Mouse (Mus musculus) midbrain, postnatal 0 days (tissue): ENCODE results near the gene Olfr679. TPM values are rescaled to one million over a fixed set of nuclear protein-coding genes. Genes with fewer than 3 reads are reported as not detected.
"Not testable (repeated sequence)": the region's sequence is repeated elsewhere in the genome, so short reads cannot be mapped to it uniquely, and the experiment has no call there.

Experiments used
- ATAC-seq: fragments of 200-750 bp; cut with Nextera tagmentation; 2 replicates; pipeline ENCODE4 v1.8.0; 2017; ENCODE audit warnings: moderate number of reproducible peaks, mild to moderate bottlenecking, moderate TSS enrichment, moderate library complexity; ENCODE audit not compliant: low FRiP score
- DNase-seq: peaks from one replicate; pipeline ENCODE4 v3.0.0-alpha.2; 2015; ENCODE audit warnings: low spot score
- H3K27ac ChIP-seq: fragments of 300-500 bp; sonication (generic); 2 replicates; pipeline ENCODE4 v1.5.1; 2014; ENCODE audit warnings: low read depth, mild to moderate bottlenecking, low read length, mixed read lengths
- H3K27me3 ChIP-seq: fragments of 300-500 bp; sonication (generic); 2 replicates; pipeline ENCODE4 v1.6.1; 2014; ENCODE audit warnings: low read length, control low read depth, mixed read lengths; ENCODE audit not compliant: insufficient read depth
- H3K36me3 ChIP-seq: fragments of 300-500 bp; sonication (generic); 2 replicates; pipeline ENCODE4 v1.6.1; 2014; ENCODE audit warnings: low read length, control low read depth, mixed read lengths; ENCODE audit not compliant: insufficient read depth
- H3K4me1 ChIP-seq: fragments of 300-500 bp; sonication (generic); 2 replicates; pipeline ENCODE4 v1.6.1; 2014; ENCODE audit warnings: mild to moderate bottlenecking, control low read depth, antibody characterized with exemption, low read length, mixed read lengths; ENCODE audit not compliant: insufficient read depth
- H3K4me2 ChIP-seq: fragments of 300-500 bp; sonication (generic); 2 replicates; pipeline ENCODE4 v1.6.1; 2014; ENCODE audit warnings: low read depth, mild to moderate bottlenecking, low read length, mixed read lengths; ENCODE audit not compliant: poor library complexity, severe bottlenecking
- H3K4me3 ChIP-seq: fragments of 300-500 bp; sonication (generic); 2 replicates; pipeline ENCODE4 v1.5.1; 2014; ENCODE audit warnings: low read depth, mild to moderate bottlenecking, low read length, moderate library complexity
- H3K9ac ChIP-seq: fragments of 300-500 bp; sonication (generic); replicated peaks from 2 replicates; pipeline ENCODE4 v1.6.1; 2014; ENCODE audit warnings: mild to moderate bottlenecking, low read length, moderate library complexity, mixed read lengths; ENCODE audit not compliant: poor library complexity, severe bottlenecking
- H3K9me3 ChIP-seq: fragments of 300-500 bp; sonication (generic); 2 replicates; pipeline ENCODE4 v1.6.1; 2016; ENCODE audit warnings: low read length, control low read depth
- CTCF ChIP-seq: IDR thresholded peaks from 2 replicates; pipeline ENCODE4 v1.5.1; 2016; ENCODE audit warnings: antibody characterized with exemption, mild to moderate bottlenecking
- WGBS: fragments of 180-500 bp; shearing (Covaris S2); extraction: QIAGEN DNeasy Blood & Tissue Kit; methylation state at CpG from one replicate; pipeline ENCODE4 v1.1.7; 2014; 5-methylcytosine and 5-hydroxymethylcytosine counted together
- polyA plus RNA-seq: library from polyadenylated mRNA; unstranded; fragments of >200 nt; fragmentation: Nextera tagmentation; extraction: Ambion mirVana; gene quantifications from 2 replicates; pipeline ENCODE4 v1.2.1, GENCODE M21; 2015
- total RNA-seq: library from RNA; depleted of rRNA; stranded (reverse); fragments of >200 nt; gene quantifications from 2 replicates; pipeline ENCODE4 v1.2.3, GENCODE M21; 2014; rRNA removed

Olfr679 gene
- not detected in 2 replicates for total RNA-seq
- polyA plus RNA-seq = not detected in 2 replicates

DNA sequence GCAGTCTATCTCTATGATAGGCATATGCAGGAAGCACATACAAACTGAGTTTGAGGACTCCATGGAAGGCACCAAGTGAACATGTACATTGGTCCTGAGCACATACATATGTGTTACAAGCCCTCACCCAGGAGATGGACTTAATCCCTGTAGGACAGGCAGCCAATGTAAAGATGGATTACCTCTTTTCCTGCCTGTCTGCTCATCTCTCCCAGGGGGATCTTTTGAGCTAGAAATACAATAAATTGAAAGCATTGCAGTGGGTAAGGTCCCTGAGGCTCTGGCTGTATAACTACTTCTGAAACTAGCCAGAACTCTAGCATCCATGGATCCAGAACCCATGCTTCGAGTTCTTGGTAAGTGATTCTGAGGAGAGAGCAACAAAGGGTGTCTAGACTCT, at the start of gene Olfr679:
Olfr679 (plus strand) TSS at position 301 of the 400 bp plus-strand sequence.
- Histone ChIP-seq H3K36me3 (no peaks in the 10 kb centered on the region), H3K27me3 (no peaks in the 10 kb centered on the region), H3K4me2 (no peak within 1 kb of the TSS), H3K4me3 (no peak within 1 kb of the TSS), H3K4me1 (no peaks in the 10 kb centered on the region), H3K9me3 (no peaks in the 10 kb centered on the region), H3K9ac (no peak within 1 kb of the TSS), H3K27ac (no peak within 1 kb of the TSS)
- WGBS = 61% methylated on average over 1 of the region's 1 CpGs
- TF ChIP-seq CTCF = no peak
- no peak for ATAC-seq
- no peak for DNase-seq

DNA sequence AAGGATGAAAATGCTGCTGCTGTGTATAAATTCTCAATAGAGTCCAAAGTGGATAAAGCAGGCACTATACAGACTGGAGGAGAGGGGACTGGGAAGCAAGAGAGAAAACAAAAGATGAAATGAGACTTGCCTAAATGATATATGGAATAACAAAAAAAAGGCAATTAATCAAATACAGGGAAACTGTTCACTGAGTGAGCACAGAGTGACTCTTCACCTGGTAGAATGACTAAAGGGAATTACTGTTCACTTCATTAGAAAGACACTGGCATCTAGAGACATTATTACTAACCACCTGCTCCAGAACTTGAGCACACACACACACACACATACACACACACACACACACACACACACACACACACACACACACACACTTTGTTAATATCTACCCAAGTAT, 48.6 kb upstream of the Olfr679 start, which contains the start of gene Olfr676:
Olfr676 (plus strand) TSS at position 301 of the 400 bp plus-strand sequence.
- ATAC-seq (no peak), DNase-seq (no peak)
- Histone ChIP-seq H3K4me2 (no peak within 1 kb of the TSS), H3K36me3 (no peaks in the 10 kb centered on the region), H3K9me3 (no peaks in the 10 kb centered on the region), H3K4me3 (no peak within 1 kb of the TSS), H3K27ac (no peak within 1 kb of the TSS), H3K9ac (no peak within 1 kb of the TSS), H3K27me3 (no peaks in the 10 kb centered on the region), H3K4me1 (no peaks in the 10 kb centered on the region)
- TF ChIP-seq CTCF = no peak

DNA sequence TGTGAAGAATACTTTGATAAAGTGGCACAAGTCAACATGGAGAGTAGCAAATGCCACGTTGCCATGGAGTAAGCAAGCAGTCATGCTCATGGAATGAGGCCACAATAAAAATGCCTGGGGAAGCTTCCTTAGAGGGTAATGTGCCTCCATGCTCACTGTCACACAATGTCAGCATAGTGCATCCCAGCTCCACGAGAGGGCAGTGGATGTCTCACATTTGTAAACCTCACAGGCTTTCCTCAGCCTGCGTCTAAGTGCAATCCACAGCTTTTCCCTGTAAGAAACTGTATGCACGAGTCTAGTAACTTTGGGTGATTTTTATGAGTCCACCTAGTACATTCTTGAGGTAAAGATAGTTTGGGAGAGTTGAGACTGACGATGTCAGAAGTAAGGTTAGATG, 47.2 kb upstream of the Olfr679 start:
- H3K4me1 ChIP-seq, H3K4me2 ChIP-seq, H3K9me3 ChIP-seq, H3K27me3 ChIP-seq, ATAC-seq, H3K9ac ChIP-seq, H3K36me3 ChIP-seq, H3K4me3 ChIP-seq, H3K27ac ChIP-seq: not testable (repeated sequence)
- peak; percentile 50 for TF ChIP-seq CTCF
- WGBS = 64% methylated on average over 5 of the region's 5 CpGs
- DNase-seq = peak; percentile 30

DNA sequence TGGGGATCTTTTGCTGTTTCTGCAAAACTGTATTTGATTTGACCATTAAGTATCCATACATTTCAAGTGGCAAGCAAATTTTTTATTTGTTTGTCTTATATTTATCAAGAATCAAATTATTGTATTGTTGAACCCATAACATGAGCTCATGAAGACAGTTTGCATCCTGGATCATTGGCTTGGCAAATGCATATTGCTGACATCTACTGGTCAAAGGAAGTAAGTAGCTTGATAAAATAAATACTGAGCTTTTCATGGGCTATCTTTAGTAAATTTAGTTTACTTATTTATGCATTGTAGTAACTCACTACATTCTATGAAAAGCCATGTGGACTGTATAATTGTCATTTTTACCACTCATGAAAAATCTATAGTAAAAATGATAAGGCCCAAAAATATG, 22.1 kb upstream of the Olfr679 start:
- peak; percentile 62 for TF ChIP-seq CTCF
- no peaks in the 10 kb centered on the region for H3K27me3 ChIP-seq
- H3K36me3 ChIP-seq = no peaks in the 10 kb centered on the region
- no peak for ATAC-seq
- H3K9me3 ChIP-seq = no peaks in the 10 kb centered on the region
- H3K27ac ChIP-seq = no peak overlapping the region
- H3K4me2 ChIP-seq = no peak overlapping the region
- no peak overlapping the region for H3K4me3 ChIP-seq
- no peak overlapping the region for H3K9ac ChIP-seq
- H3K4me1 ChIP-seq = no peaks in the 10 kb centered on the region
- DNase-seq = peak; percentile 8

DNA sequence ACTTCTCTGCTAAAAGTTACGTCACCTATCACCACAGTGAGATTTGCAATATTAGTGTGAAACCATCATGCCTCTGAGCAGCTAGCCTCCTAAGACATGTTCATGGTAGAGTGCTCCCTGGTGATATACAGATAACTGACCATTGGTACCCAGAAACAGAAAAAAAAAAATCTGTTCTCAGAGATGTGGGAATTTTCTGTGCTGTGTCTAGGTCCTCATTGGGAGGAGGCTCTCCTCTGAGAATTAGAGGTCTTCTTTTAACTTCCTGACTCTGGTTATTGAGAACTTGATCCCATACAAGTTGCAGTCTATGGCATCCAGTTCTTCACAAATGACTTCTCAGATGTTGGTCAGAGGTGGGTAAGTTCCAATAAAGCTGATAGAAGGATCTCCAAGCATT, 16.8 kb upstream of the Olfr679 start, which contains the start of gene Olfr678:
Olfr678 (plus strand) TSS at position 301 of the 400 bp plus-strand sequence.
- no peak for ATAC-seq
- no peaks in the 10 kb centered on the region for H3K4me1 ChIP-seq
- no peak within 1 kb of the TSS for H3K4me3 ChIP-seq
- no peaks in the 10 kb centered on the region for H3K9me3 ChIP-seq
- no peaks in the 10 kb centered on the region for H3K36me3 ChIP-seq
- DNase-seq = no peak
- no peak for TF ChIP-seq CTCF
- no peak within 1 kb of the TSS for H3K27ac ChIP-seq
- 96% methylated on average over 1 of the region's 1 CpGs for WGBS
- H3K27me3 ChIP-seq = no peaks in the 10 kb centered on the region
- H3K4me2 ChIP-seq = no peak within 1 kb of the TSS
- H3K9ac ChIP-seq = no peak within 1 kb of the TSS

DNA sequence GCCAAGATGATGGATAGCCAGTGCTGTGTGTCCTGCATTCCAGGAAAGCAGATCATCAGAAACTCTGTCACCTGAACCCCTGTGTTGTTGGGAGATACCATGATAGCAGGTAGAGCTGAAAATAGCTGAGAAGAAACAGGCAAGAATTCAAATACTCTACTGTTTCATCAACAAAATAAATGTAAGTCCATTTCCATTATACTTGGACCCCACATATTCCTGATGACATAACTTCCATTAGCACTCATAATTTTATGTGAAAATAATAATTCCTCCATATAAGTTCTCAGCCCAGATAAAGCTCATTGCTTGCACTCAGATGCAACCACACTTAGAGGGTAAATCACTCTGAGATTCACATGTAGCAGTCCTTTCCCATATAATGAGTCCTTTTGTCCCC, 11.7 kb downstream of the Olfr679 start, which contains the start of gene Olfr680-ps1:
Olfr680-ps1 (minus strand) TSS at position 101 of the 400 bp plus-strand sequence.
- H3K36me3 ChIP-seq, ATAC-seq, H3K27me3 ChIP-seq, H3K9me3 ChIP-seq, H3K4me3 ChIP-seq, H3K4me2 ChIP-seq, H3K27ac ChIP-seq, H3K4me1 ChIP-seq, H3K9ac ChIP-seq, DNase-seq: not testable (repeated sequence)
